Mouse (Mus musculus) cortical plate, adult 2 months (tissue): ENCODE measurements around the gene Zdhhc6.
A peak's percentile ranks its signal among the peaks of the same experiment; 100 is the strongest.

Experiments
- CTCF ChIP-seq: fragments of 200-500 bp; IDR thresholded peaks from 2 replicates; pipeline ENCODE4 v1.5.1; 2011; ENCODE audit warnings: mild to moderate bottlenecking, control low read depth, low read length; ENCODE audit not compliant: insufficient read depth; ENCODE audit errors: extremely low read depth
- POLR2A ChIP-seq: fragments of 200-500 bp; IDR thresholded peaks from 2 replicates; pipeline ENCODE4 v1.6.1; 2011; ENCODE audit warnings: mild to moderate bottlenecking, low read length, control low read depth; ENCODE audit not compliant: insufficient read depth; ENCODE audit errors: extremely low read depth

DNA sequence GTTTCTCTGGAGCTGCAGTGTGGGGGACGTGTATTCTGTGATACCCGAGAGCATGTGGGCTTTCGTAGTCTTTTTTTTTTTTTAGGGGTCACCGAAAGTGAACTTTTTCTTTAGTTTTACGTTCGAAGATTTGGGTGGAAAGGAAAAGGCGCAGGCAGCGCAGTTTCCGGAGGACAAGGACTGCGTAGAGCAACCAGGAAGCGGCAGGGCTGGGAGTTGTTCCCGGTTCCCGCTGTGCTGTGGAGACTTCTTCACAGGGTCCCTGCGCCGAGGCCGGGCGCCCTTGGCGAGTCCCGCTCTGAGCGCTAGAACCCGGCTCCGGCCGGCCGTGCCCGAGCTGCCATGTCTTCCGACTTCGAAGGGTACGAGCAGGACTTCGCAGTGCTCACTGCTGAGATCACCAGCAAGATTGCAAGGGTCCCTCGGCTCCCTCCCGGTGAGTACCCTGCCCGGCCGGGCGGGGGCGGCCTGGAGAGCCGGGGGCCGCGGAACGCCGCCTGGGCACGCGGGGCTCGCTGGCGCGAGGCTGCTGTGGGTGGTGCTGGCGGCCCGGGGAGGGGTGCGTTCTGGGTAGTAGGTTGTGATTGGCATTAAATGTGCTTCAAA lies 380 bp upstream of the Zdhhc6 start, which contains the start of gene Vti1a:
- TF ChIP-seq CTCF (no peak), POLR2A (peak; percentile 80)
